Mouse (Mus musculus) spleen, embryonic (tissue): ENCODE results near the gene Scn9a.

Source experiments
- CTCF ChIA-PET: fragments of 350-600 bp; sonication (Branson Sonifier 250); formaldehyde crosslinking; loops from one replicate; lab custom pipeline; 2022; lab: Charles Lee

Gene Scn9a

DNA sequence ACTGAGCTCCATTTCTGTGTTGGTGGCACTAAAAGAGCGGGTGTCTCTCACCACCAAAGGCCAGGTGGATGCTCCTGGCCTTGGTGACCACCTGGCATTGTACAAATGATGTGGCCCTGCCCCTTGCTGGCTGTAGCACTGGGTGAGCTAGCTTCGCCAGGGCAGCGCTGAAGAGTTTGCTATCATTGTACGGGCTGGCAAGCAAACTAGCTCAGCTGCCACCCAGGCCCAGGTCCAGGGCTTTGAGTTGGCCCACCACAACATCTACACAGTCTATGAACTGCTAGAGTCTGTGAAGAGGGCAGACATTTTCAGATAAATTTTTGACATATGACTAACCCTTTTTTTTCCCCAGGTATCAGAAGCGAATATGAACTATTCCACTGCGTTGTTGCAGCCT, 170.8 kb downstream of the Scn9a start:
- CTCF ChIA-PET: no interaction called here

DNA sequence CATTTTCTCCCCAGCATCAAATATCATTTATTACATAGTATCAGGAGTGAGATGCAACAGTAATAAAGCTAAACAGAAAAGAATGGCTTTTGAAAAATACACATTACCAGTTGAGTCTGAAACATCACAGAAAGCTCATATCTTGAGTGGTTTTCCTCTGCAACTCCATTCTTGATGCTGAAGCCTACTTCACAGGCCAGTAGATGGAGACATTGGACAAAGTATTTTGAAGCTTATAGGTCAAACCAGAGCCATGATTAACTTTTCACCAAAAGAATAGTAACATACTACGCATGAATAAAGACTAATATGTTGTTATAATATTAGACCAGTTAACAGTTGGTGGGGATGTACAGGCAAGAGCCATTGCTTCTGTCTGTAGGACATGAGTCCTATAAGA, 172.3 kb downstream of the Scn9a start:
- CTCF ChIA-PET: no interaction called here

DNA sequence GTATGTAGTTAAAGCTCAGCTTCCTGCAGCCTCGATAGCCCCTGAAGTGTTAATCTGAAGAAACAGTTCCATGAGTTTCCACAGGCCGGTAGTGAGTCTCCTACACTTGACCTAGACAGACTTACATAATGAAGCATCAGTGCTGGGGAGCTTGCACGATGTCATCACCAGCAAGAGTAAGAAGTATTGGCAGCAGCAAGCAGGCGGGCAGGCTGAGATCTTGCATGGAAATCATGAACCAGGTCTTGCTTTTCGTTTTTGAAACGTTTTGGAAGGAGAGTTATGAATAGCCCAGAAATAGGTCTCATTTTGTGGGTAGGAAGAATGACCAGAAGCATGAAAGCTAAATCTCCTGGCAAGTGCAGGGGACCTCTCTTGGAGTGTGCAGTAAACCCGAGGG, 194.1 kb downstream of the Scn9a start, which contains the start of gene Scn1a:
Gene Scn1a, minus strand, starts transcription at position 130 of the 400 bp plus-strand sequence.
- CTCF ChIA-PET: no interaction called here

DNA sequence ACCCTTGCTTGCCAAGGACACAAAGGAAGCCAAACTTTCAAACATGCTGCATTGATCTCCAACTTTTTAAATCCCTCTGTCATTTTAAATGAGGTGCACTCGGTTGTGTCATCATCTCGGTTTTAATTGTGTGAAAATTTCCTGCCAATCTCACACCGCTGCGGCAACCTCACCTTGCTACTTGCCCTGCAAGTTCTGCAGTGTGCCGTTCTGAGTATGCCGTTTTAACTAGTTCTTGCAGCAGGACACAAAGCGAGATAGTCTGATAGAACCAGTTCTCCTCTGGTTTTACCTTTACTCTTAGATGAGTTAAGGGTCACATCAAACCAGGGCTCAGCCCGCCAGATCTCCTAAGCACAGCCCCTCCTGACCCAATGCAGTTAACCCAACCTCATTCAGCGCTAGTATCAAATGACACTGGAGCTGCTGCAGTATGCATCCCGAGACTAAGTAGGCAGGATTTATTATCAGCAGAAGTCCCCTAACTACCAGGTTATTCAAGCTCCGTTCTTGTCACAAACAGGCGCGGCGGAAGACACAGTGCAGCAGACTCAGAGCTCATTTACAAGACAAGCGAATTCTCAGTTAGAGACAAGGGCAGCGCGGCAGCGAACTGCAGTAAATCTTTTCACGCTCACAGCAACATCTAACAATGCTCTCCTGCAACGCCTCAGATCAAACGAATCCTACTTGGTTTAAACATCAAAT, 194.8 kb downstream of the Scn9a start:
- CTCF ChIA-PET: no interaction called here

DNA sequence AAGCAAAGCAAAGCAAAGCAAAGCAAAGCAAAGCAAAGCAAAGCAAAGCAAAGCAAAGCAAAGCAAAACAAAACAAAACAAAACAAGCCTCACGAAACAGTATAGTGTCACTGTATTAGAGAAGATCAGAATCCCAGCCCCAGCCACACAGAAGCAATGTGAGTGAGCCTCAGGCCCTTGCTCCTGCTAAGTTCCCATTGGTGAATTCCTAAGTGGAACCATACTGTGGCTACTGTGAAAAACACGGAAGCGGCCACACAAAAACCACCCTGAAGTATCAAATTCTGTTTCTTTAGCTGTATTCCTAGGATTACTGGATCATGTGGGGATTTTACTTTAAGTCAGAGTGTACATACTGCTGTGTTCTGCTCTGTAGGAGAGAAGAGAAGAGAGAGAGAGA, 198.5 kb downstream of the Scn9a start:
- CTCF ChIA-PET: no interaction called here
